Mouse (Mus musculus): Measurements from ENCODE around the gene Esrp2. TPM values are rescaled to one million over a fixed set of nuclear protein-coding genes. Genes with fewer than 3 reads are reported as not detected.

Esrp2 gene
- polyA plus RNA-seq, 1 experiment from 2014 or later: 24.0 TPM

DNA sequence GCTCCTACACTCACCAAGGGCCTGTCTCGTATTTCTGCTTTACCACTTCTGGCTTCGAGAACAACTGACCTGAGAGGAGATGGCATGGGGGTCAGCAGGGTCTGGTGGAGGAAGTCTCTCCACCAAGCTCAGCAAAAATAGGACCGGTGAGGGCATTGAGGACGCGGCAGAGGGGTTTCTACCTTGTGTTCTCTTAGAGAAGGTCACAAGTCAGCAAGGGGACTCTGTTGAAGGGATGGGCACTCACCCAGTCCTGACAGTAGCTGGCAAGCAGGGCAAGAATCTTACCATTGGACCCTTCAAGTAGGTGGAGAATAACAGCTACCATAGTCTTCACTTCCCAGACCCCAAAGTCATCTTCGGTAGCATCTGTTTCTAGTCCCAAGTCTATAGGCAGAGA, 2.8 kb downstream of the Esrp2 start:
- H3K27ac ChIP-seq (ENCODE audit: low read depth): peak overlapping the region; percentile 86
- DNase-seq (no peak), ATAC-seq (no peak)
- TF ChIP-seq CTCF (IDR thresholded peaks at IDR 0.05; ENCODE audit: low read depth) (no peak), EP300 (IDR thresholded peaks at IDR 0.05; ENCODE audit: low read depth) (no peak)
- H3K36me3 ChIP-seq (replicated peaks; ENCODE audit: insufficient read depth, low read length): peaks cover 41% of the 10 kb centered on the region
- 74% methylated on average over 6 of the region's 6 CpGs for WGBS (ENCODE audit: insufficient replicate concordance)
- H3K9me3 ChIP-seq (ENCODE audit: low read length): no peaks in the 10 kb centered on the region
- H3K27me3 ChIP-seq (ENCODE audit: insufficient read depth, low read length): peaks cover 41% of the 10 kb centered on the region
- H3K4me3 ChIP-seq (ENCODE audit: low read depth, low read length): no peak overlapping the region; the same call in 1 of the 2 replicates
- H3K4me1 ChIP-seq (ENCODE audit: insufficient read depth): peaks cover 14% of the 10 kb centered on the region
- H3K4me2 ChIP-seq (ENCODE audit: low read depth, low read length): peak overlapping the region; percentile 49; the same call in 1 of the 2 replicates
- H3K9ac ChIP-seq (replicated peaks): no peak overlapping the region

DNA sequence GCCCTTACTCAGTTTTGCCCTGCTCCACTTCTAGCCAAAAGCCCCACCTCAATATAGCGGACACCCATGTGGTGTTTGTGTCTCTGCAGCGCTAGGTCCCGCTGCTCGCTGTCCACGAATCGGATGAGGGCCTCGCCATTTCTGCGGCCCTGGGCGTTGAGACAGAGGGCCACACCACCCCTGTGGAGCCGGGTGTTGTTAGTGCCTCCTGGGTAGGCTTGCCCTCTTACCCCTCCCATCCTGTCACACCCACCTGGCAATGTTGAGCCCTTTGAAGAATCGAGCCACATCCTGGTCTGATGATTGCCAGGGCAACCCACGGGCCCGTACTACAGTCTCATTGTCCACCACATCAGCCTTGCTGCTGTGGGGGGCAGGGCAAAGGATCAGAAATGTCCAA, 3.2 kb downstream of the Esrp2 start:
- TF ChIP-seq CTCF (IDR thresholded peaks at IDR 0.05; ENCODE audit: low read depth) (no peak), EP300 (IDR thresholded peaks at IDR 0.05; ENCODE audit: low read depth) (no peak)
- Histone ChIP-seq H3K27me3 (ENCODE audit: insufficient read depth, low read length) (peaks cover 41% of the 10 kb centered on the region), H3K9me3 (ENCODE audit: low read length) (no peaks in the 10 kb centered on the region), H3K4me3 (ENCODE audit: low read depth, low read length) (no peak overlapping the region), H3K27ac (ENCODE audit: low read depth) (no peak overlapping the region), H3K9ac (replicated peaks) (no peak overlapping the region), H3K4me1 (ENCODE audit: insufficient read depth) (peaks cover 14% of the 10 kb centered on the region), H3K4me2 (ENCODE audit: low read depth, low read length) (no peak overlapping the region), H3K36me3 (replicated peaks; ENCODE audit: insufficient read depth, low read length) (peaks cover 45% of the 10 kb centered on the region)
- 71% methylated on average over 13 of the region's 13 CpGs for WGBS (ENCODE audit: insufficient replicate concordance)
- DNase-seq (no peak), ATAC-seq (no peak)

DNA sequence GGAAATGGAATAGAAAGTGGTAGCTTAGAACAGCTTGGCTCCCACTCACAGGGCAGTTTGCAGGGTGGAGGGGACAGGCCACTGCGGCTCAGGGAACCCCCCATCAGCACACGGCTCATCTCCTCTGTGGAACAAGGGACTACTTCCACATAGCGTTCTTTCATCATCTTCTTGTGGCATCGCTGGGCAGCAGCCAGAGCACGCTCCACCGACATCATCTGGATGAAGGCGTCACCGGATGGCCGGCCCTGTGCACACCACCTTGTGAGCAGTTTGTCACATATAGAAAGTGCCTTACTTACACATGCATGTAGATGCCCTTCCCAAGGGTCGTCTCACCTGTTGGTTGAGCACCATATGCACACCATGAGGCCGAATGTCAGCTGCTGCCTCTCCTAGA, 4.4 kb downstream of the Esrp2 start:
- no peak for ATAC-seq
- H3K36me3 ChIP-seq (replicated peaks; ENCODE audit: insufficient read depth, low read length): peaks cover 57% of the 10 kb centered on the region

DNA sequence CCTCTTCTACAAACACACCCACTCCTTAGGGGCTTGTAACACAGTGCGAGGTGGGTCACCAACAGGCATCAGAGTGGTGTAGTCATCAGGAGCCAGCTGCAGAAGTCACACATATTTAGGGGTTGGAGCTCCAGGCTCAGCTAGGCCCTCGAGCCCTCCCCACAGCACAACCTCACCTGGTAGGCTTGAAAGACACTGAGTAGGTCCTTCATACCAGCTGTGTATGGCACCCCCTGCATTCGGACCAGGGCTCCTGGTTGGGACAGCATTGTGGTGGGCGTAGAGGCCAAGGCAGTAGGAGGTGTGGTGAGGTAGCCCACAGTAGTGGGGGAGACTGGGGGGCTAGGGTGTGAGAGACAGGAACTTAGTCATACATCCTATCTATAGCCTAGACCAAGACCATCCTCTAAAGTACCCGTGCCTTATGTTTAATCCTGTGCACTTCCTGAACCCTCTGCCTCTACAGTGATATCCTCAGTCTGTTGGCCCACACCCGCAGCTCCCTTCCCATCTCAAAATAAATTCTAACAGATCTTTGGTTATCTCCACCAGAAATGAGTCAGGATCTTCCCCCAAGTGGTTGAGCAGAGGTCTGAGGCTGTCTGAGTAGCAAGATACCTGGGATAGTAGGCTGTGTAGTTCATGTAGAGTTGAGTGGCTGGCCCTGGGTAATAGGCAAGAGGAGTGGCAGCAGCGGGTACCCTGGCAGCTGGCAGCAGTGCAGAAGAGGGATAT, 5.1 kb downstream of the Esrp2 start:
- Histone ChIP-seq H3K27ac (ENCODE audit: low read depth) (peak overlapping the region; percentile 82), H3K4me1 (ENCODE audit: insufficient read depth) (peaks cover 11% of the 10 kb centered on the region), H3K9me3 (ENCODE audit: low read length) (no peaks in the 10 kb centered on the region), H3K27me3 (ENCODE audit: insufficient read depth, low read length) (peaks cover 23% of the 10 kb centered on the region), H3K9ac (replicated peaks) (no peak overlapping the region), H3K36me3 (replicated peaks; ENCODE audit: insufficient read depth, low read length) (peaks cover 58% of the 10 kb centered on the region), H3K4me2 (ENCODE audit: low read depth, low read length) (no peak overlapping the region), H3K4me3 (ENCODE audit: low read depth, low read length) (no peak overlapping the region)
- 59% methylated on average over 7 of the region's 7 CpGs for WGBS (ENCODE audit: insufficient replicate concordance)
- DNase-seq (no peak), ATAC-seq (no peak)
- TF ChIP-seq CTCF (IDR thresholded peaks at IDR 0.05; ENCODE audit: low read depth) (no peak), EP300 (IDR thresholded peaks at IDR 0.05; ENCODE audit: low read depth) (no peak)

More for the DNA sequence above, 4.4 kb downstream of the Esrp2 start:
- H3K4me1 ChIP-seq (ENCODE audit: insufficient read depth): peaks cover 11% of the 10 kb centered on the region
- H3K4me2 ChIP-seq (ENCODE audit: low read depth, low read length): no peak overlapping the region
- no peak overlapping the region for H3K4me3 ChIP-seq (ENCODE audit: low read depth, low read length)
- H3K9ac ChIP-seq (replicated peaks): no peak overlapping the region
- no peaks in the 10 kb centered on the region for H3K9me3 ChIP-seq (ENCODE audit: low read length)
- WGBS (ENCODE audit: insufficient replicate concordance): 78% methylated on average over 11 of the region's 11 CpGs
- DNase-seq: no peak
- peaks cover 30% of the 10 kb centered on the region for H3K27me3 ChIP-seq (ENCODE audit: insufficient read depth, low read length)
- no peak overlapping the region for H3K27ac ChIP-seq (ENCODE audit: low read depth)
- TF ChIP-seq CTCF (IDR thresholded peaks at IDR 0.05; ENCODE audit: low read depth) (no peak), EP300 (IDR thresholded peaks at IDR 0.05; ENCODE audit: low read depth) (no peak)

DNA sequence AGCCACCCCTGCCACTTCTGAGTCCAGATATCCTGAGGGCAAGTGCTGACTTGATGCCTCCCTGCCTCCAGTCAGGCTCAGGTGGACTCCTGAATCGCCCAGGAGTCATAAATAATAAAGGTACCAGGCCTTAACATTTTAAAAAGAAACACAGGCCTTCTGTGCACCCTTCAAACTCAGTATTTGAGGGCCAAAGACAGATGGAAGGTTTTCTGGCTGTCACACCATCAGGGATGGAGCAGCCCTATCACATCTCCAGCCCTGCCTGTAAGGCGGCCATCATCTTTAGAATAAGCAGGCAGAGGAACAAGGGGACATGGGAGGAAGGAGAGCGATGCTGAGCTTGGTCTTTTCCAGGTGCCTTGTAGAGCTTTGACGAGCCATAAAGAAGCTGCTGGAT, 5.8 kb downstream of the Esrp2 start:
- ATAC-seq: no peak
- Histone ChIP-seq H3K9me3 (ENCODE audit: low read length) (no peaks in the 10 kb centered on the region), H3K27ac (ENCODE audit: low read depth) (peak overlapping the region; percentile 82)

DNA sequence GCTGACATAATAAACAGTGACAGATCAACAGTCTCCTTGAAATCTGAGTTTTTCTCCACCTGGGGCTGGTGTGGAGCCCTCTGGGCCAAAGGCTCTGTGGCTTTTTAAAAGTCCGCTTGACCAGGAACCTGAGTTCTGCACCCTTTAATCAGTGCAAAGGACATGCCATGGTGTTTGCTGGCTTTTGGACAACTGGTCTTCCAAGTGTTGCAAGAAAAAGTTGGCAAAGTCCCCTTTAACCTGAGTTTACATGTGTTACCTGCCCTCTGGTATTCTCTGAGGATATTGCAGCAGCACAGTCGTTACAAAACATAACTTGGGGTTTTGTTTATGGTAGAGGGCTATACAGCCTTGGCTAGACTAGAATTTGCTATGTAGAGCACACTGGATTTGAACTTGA, 6.3 kb downstream of the Esrp2 start:
- H3K4me3 ChIP-seq (ENCODE audit: low read depth, low read length): no peak overlapping the region
- H3K27me3 ChIP-seq (ENCODE audit: insufficient read depth, low read length): peaks cover 11% of the 10 kb centered on the region
- TF ChIP-seq CTCF (IDR thresholded peaks at IDR 0.05; ENCODE audit: low read depth) (no peak), EP300 (IDR thresholded peaks at IDR 0.05; ENCODE audit: low read depth) (peak; percentile 87)
- 54% methylated on average over 2 of the region's 2 CpGs for WGBS (ENCODE audit: insufficient replicate concordance)
- DNase-seq (peak; percentile 31), ATAC-seq (peak; percentile 12)
- H3K9ac ChIP-seq (replicated peaks): no peak overlapping the region
- H3K27ac ChIP-seq (ENCODE audit: low read depth): peak overlapping the region; percentile 82
- H3K9me3 ChIP-seq (ENCODE audit: low read length): no peaks in the 10 kb centered on the region
- no peak overlapping the region for H3K4me2 ChIP-seq (ENCODE audit: low read depth, low read length)
- H3K4me1 ChIP-seq (ENCODE audit: insufficient read depth): peaks cover 5% of the 10 kb centered on the region; the same call in 1 of the 2 replicates
- H3K36me3 ChIP-seq (replicated peaks; ENCODE audit: insufficient read depth, low read length): peaks cover 58% of the 10 kb centered on the region

More for the DNA sequence above, 5.8 kb downstream of the Esrp2 start:
- H3K36me3 ChIP-seq (replicated peaks; ENCODE audit: insufficient read depth, low read length): peaks cover 58% of the 10 kb centered on the region
- peaks cover 17% of the 10 kb centered on the region for H3K27me3 ChIP-seq (ENCODE audit: insufficient read depth, low read length)
- no peak overlapping the region for H3K9ac ChIP-seq (replicated peaks)
- DNase-seq: no peak
- H3K4me1 ChIP-seq (ENCODE audit: insufficient read depth): peaks cover 5% of the 10 kb centered on the region
- H3K4me3 ChIP-seq (ENCODE audit: low read depth, low read length): no peak overlapping the region
- H3K4me2 ChIP-seq (ENCODE audit: low read depth, low read length): no peak overlapping the region
- TF ChIP-seq EP300 (IDR thresholded peaks at IDR 0.05; ENCODE audit: low read depth) (no peak), CTCF (IDR thresholded peaks at IDR 0.05; ENCODE audit: low read depth) (no peak)
- 77% methylated on average over 4 of the region's 4 CpGs for WGBS (ENCODE audit: insufficient replicate concordance)

Measured in liver, postnatal 0 days (tissue).